Comparison of ENCODE assay signal across 8 mouse cellular contexts in the genomic region with DNA sequence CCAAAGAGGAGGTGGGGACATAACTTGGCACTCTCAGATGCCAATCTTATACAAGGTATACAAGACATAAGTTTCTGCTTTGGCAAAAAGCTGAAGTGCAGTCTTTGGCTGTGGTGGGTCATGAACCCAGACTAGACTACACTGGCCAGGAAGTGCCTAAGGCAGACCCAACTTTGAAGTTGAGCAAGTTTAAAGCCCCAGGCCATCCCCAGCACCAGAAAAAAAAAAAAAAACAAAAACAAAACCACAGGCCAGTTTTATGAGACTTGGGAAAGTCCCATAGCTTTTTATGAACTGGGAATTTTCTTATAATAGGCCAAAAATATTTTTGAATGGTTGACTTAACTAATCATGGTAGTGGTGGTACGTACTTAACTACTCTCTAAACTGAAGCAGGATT. TPM values are rescaled to one million over a fixed set of nuclear protein-coding genes. Genes with fewer than 3 reads are reported as not detected.
DNase-seq lines count a peak whose midpoint lies in the region; ATAC-seq and TF ChIP-seq lines count a peak whose summit lies in the region.

No protein-coding gene starts in this region.

- peaks cover 30% of the 10 kb centered on the region for H3K36me3 ChIP-seq in C2C12 (ENCODE audit: control insufficient read depth, insufficient read depth)
- H3K36me3 ChIP-seq in forebrain, embryonic 13.5 days (ENCODE audit: poor library complexity, severe bottlenecking), result peaks cover 44% of the 10 kb centered on the region
- peaks cover 39% of the 10 kb centered on the region for H3K36me3 ChIP-seq in liver, embryonic 15.5 days (replicated peaks)

- no peak for TF ChIP-seq POLR2A in cerebellum, adult 2 months (IDR thresholded peaks at IDR 0.05; ENCODE audit: borderline replicate concordance, insufficient read depth, low read length)

- H3K79me2 ChIP-seq in C2C12 (ENCODE audit: control insufficient read depth, insufficient read depth), result peaks cover 33% of the 10 kb centered on the region

- peak overlapping the region; percentile 86 for H3K9ac ChIP-seq in forebrain, embryonic 13.5 days
- peak overlapping the region; percentile 86 for H3K9ac ChIP-seq in liver, embryonic 15.5 days

- peaks cover 38% of the 10 kb centered on the region for H3K4me1 ChIP-seq in cerebellum, adult 2 months (ENCODE audit: control insufficient read depth, insufficient read depth, low read length)
- peaks cover 24% of the 10 kb centered on the region for H3K4me1 ChIP-seq in forebrain, embryonic 13.5 days
- H3K4me1 ChIP-seq in liver, embryonic 15.5 days (replicated peaks), result peaks cover 26% of the 10 kb centered on the region

- no peaks in the 10 kb centered on the region for H3K9me3 ChIP-seq in forebrain, embryonic 13.5 days (replicated peaks)
- H3K9me3 ChIP-seq in liver, embryonic 15.5 days (replicated peaks), result no peaks in the 10 kb centered on the region

- H3ac ChIP-seq in C2C12 (ENCODE audit: control insufficient read depth, insufficient read length, low read depth), result no peak overlapping the region

- peak overlapping the region; percentile 95 for H3K27ac ChIP-seq in cerebellum, adult 2 months (ENCODE audit: insufficient read depth, low read length)
- 0 out of 2 replicates have a peak overlapping the region, but pooled peaks have one; percentile 35 for H3K27ac ChIP-seq in forebrain, embryonic 13.5 days
- peak overlapping the region; percentile 71 for H3K27ac ChIP-seq in liver, embryonic 15.5 days (replicated peaks)

- ATAC-seq in forebrain, embryonic 13.5 days, result no peak
- no peak for ATAC-seq in liver, embryonic 15.5 days (ENCODE audit: insufficient read depth)

- DNase-seq in cerebellum, adult 2 months, result no peak
- no peak for DNase-seq in cerebellum, adult 18-20 months
- no peak for DNase-seq in ovary, postnatal 36 days (ENCODE audit: low spot score)
- DNase-seq in adrenal gland, adult (ENCODE audit: inconsistent age in 2 of 2, low spot score in 1 of 2), result no peak
- DNase-seq in gastrocnemius, postnatal 4 days (ENCODE audit: low spot score in 2 of 2), result no peak

- peak overlapping the region; percentile 84 for H3K4me2 ChIP-seq in forebrain, embryonic 13.5 days
- H3K4me2 ChIP-seq in liver, embryonic 15.5 days, result peak overlapping the region; percentile 95

- H3K4me3 ChIP-seq in cerebellum, adult 2 months (replicated peaks; ENCODE audit: insufficient read depth, low read depth, low read length), result peak overlapping the region; percentile 90
- peak overlapping the region; percentile 61 for H3K4me3 ChIP-seq in C2C12 (ENCODE audit: insufficient read depth, poor library complexity, severe bottlenecking)
- H3K4me3 ChIP-seq in forebrain, embryonic 13.5 days, result peak overlapping the region; percentile 97
- H3K4me3 ChIP-seq in liver, embryonic 15.5 days (replicated peaks), result peak overlapping the region; percentile 93

- no peak for TF ChIP-seq CTCF in cerebellum, adult 2 months (IDR thresholded peaks at IDR 0.05; ENCODE audit: borderline replicate concordance, insufficient read depth, low read depth, low read length)
- no peak for TF ChIP-seq CTCF in C2C12 (IDR thresholded peaks at IDR 0.05; ENCODE audit: control insufficient read depth, insufficient read depth, insufficient read length)

- H3K79me3 ChIP-seq in C2C12 (ENCODE audit: low read depth), result peaks cover 6% of the 10 kb centered on the region

- 89% methylated on average over 1 of the region's 1 CpGs for WGBS in cerebellum, adult 2 months
- 83% methylated on average over 1 of the region's 1 CpGs for WGBS in forebrain, embryonic 13.5 days
- 67% methylated on average over 1 of the region's 1 CpGs for WGBS in liver, embryonic 15.5 days (ENCODE audit: insufficient replicate concordance)

- H3K27me3 ChIP-seq in cerebellum, adult 2 months (ENCODE audit: control insufficient read depth, insufficient read depth, low read length), result no peaks in the 10 kb centered on the region
- no peaks in the 10 kb centered on the region for H3K27me3 ChIP-seq in C2C12 (ENCODE audit: control insufficient read depth, insufficient read depth, insufficient read length)
- H3K27me3 ChIP-seq in forebrain, embryonic 13.5 days, result no peaks in the 10 kb centered on the region
- no peaks in the 10 kb centered on the region for H3K27me3 ChIP-seq in liver, embryonic 15.5 days

TF ChIP-seq in C2C12, 6 proteins besides CTCF, POLR2A, EP300 and RAD21:
- TF ChIP-seq CEBPB (IDR thresholded peaks at IDR 0.05; ENCODE audit: low read depth), result no peak
- TF ChIP-seq MAX (IDR thresholded peaks at IDR 0.05), result no peak
- TF ChIP-seq FOSL1 (IDR thresholded peaks at IDR 0.05; ENCODE audit: insufficient read depth, low read length, poor library complexity, severe bottlenecking), result no peak
- no peak for TF ChIP-seq USF1 (IDR thresholded peaks at IDR 0.05; ENCODE audit: low read depth)
- no peak for TF ChIP-seq MYOD1 (IDR thresholded peaks at IDR 0.05; ENCODE audit: control insufficient read depth, insufficient read length, low read depth)
- no peak for TF ChIP-seq MYOG (IDR thresholded peaks at IDR 0.05; ENCODE audit: control insufficient read depth, extremely low read depth, insufficient read length)

RNA-seq across cellular contexts. Expression of gene St3gal3, which starts 0.7 kb away (rescaled TPM):
- 68.3 and 71.2 TPM in 2 replicates for polyA plus RNA-seq in cerebellum, adult 2 months (2012; rRNA removed)
- 20.4 TPM for polyA plus RNA-seq in C2C12 (2012; fragmentation: generic; extraction: Trizol)
- polyA plus RNA-seq in forebrain, embryonic 13.5 days (2015; fragmentation: Nextera tagmentation; extraction: Ambion mirVana), result 9.2 and 10.5 TPM in 2 replicates
- polyA plus RNA-seq in liver, embryonic 15.5 days (2015; fragmentation: Nextera tagmentation; extraction: Ambion mirVana), result 2.0 and 2.2 TPM in 2 replicates
- 10 to 100 TPM; 34.9 to 37.5 TPM for total RNA-seq in gastrocnemius, postnatal 4 days (2021)

RNA-seq across cellular contexts. Expression of gene Kdm4a, which starts 44.4 kb away (rescaled TPM):
- polyA plus RNA-seq in cerebellum, adult 2 months (2012; rRNA removed), result 46.3 and 50.0 TPM in 2 replicates
- polyA plus RNA-seq in C2C12 (2012; fragmentation: generic; extraction: Trizol), result 28.1 TPM
- polyA plus RNA-seq in forebrain, embryonic 13.5 days (2015; fragmentation: Nextera tagmentation; extraction: Ambion mirVana), result 57.7 and 58.7 TPM in 2 replicates
- polyA plus RNA-seq in liver, embryonic 15.5 days (2015; fragmentation: Nextera tagmentation; extraction: Ambion mirVana), result 9.0 and 10.1 TPM in 2 replicates
- total RNA-seq in gastrocnemius, postnatal 4 days (2021), result 10 to 100 TPM; 34.4 to 35.7 TPM

Comparison
In these comparisons a context has a peak if more than half of its experiments do, and no peak if none do; other contexts are left out.
1. H3K27ac ChIP-seq: peak in every context shown above with its lines; median percentile 95 in cerebellum, adult 2 months; 71 in liver, embryonic 15.5 days; 35 in forebrain, embryonic 13.5 days.